Mouse (Mus musculus) gastrocnemius, postnatal 36 days (tissue): ENCODE results near the gene Pradc1. TPM values are rescaled to one million over a fixed set of nuclear protein-coding genes. Genes with fewer than 3 reads are reported as not detected.

ENCODE experiments used
- DNase-seq, 2 experiments: peaks; one replicate each; pipeline ENCODE4 v3.0.0; 2022
- intact Hi-C: fragments of 180-260 bp; cut with DNase I; formaldehyde crosslinking; loops from one replicate; pipeline ENCODE4 v1.15.1; 2025
- long read RNA-seq, 2 experiments: library from polyadenylated mRNA; stranded (forward); transcript quantifications; one replicate each; pipeline ENCODE4 v2.0.0; 2021
- total RNA-seq, 2 experiments: library from RNA; stranded (reverse); gene quantifications; 2 replicates each; pipeline ENCODE4 v1.2.3; 2021

Gene Pradc1
- 10 to 100 TPM in 1 of 2 experiments, 1 to 10 TPM in 1; 9.6 to 11.0 TPM for total RNA-seq
- long read RNA-seq, experiment 1, partial matches to known transcripts: 0 of 8 reads
- long read RNA-seq, experiment 1, other reads (novel, unspliced or antisense): 2 of 8 reads
- long read RNA-seq, experiment 2, transcript Pradc1-201 (5 exons, 1,038 nt): major isoform, 6 of 11 reads
- long read RNA-seq, experiment 2, partial matches to known transcripts: 0 of 11 reads
- long read RNA-seq, experiment 2, other reads (novel, unspliced or antisense): 3 of 11 reads

DNA sequence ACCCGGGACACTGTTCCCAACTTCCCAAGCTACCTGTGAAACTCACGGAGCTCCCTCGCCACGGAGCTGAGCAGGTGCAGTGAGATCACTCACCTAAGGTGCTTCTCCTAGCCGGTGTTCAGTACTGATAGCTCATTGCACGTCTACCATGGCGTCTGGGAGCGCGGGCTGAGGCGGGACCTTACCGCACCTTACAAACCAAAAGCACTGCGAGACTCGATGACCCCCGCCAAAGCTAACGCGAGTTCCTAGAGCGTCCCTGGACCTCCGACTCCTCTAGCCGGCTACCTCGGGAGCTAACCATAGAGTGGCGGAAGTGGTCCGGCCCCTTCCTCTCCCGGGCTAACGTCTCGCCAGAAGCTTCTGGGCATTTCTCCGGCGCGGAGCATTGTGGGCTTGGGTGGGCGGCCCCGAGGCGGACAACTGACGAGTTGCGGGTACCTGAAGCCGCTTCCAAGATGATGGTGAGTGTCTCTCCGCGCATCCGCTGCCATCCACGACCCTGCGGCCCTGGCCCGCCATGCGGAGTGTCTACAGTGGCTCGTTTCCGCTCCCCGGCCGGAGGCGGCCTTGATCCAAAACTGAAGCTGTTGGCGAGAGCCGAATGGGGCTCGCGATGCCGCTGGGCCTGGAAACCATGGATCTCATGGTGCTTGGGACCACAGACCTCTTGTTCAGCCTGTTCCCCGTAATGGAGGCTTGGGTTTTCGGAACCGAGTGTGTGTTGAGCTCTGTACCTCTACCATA lies at the start of gene Pradc1:
TSS of gene Pradc1 (minus strand) at position 307 of the 747 bp plus-strand sequence.
- DNase-seq: peak; percentile 95 to 97
- intact Hi-C loops: loop anchor here (5.0 kb wide), 1 partner anchor 510 kb away; the partner anchor contains the start of gene Dusp11

DNA sequence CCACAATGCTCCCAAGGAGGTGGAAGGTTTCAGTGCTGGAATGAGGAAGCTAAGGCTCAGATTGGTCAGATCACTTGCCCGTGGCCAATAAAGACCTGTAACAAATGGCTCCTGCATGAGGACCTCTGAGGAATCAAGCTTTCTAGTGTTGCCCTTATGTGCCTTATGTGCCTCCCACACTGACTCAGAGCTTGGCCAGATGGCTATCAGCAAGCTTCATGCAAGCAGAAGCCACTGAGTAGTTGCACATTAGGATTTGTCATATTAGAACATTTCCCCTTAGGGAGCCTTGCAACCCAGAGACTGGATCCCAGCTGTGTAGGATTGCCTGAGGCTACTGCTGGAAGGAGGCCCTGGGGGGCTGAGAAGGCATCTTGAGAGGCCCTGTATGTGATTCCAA lies 48.6 kb upstream of the Pradc1 start:
- no peak for DNase-seq
- intact Hi-C loops: no loop called here

DNA sequence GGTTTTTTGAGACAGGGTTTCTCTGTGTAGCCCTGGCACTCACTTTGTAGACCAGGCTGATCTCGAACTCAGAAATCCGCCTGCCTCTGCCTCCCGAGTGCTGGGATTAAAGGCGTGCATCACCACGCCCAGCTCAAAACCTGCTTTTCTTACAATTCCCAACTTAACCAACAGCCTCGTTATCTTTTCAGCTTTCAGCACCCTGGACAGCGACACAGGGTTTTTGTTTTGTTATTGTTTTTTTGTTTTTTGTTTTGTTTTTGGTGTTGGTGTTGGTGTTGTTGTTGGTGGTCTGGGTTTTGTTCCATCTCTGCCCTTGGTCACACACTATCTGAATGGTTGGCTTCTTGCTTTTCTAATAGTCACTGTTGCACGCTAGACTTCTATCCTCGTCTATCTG lies 46.4 kb upstream of the Pradc1 start:
- no peak for DNase-seq
- intact Hi-C loops: no loop called here

GRCm38 (mm10) chr6:85496976-85497375 lies 45.2 kb upstream of the Pradc1 start:
- intact Hi-C loops: no loop called here
- DNase-seq: no peak

DNA sequence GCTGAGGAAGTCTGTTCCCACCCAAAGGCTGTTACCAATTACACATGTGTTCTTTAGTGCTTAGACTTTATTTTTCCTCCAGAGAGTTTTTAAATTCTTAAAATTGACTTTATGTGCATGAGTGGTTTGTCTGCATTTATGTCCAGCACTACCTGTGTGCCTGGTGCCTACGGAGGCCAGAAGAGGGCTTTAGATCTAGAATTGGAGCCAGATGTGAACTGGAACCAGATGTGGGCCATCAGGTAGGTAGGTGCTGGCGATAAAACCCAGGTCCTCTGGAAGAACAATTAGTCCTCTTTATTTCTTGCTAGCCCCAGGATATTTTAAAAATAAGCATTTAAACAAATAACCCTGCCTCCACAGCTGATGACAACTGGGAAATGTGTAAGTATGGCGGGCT lies 39.8 kb upstream of the Pradc1 start:
- DNase-seq: no peak
- intact Hi-C loops: no loop called here

GRCm38 (mm10) chr6:85490252-85490651 lies 38.5 kb upstream of the Pradc1 start:
- DNase-seq: no peak
- intact Hi-C loops: no loop called here

DNA sequence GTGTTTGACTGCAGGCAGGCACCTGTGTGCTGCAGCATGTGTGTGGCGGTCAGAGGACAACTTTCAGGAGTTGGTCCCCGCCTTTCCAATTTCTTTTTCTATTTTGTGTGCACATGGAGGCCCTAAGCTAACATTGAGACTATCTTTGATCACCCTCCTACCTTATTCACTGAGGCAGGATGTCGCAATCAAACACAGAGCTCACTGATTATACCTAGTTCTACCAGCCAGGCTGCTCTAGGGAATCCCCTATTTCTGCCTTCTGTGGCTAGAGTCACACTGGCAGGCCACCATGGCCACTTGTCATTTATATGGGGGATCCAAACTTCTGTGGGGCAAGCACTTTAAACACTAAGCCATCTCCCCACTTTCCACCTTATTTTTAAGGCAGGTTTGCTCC lies 37.9 kb upstream of the Pradc1 start:
- no peak for DNase-seq
- intact Hi-C loops: no loop called here

- intact Hi-C loops: no loop called here
- DNase-seq: no peak
These were observed 36.7 kb upstream of the Pradc1 start for GRCm38 (mm10) chr6:85488510-85488909.

DNA sequence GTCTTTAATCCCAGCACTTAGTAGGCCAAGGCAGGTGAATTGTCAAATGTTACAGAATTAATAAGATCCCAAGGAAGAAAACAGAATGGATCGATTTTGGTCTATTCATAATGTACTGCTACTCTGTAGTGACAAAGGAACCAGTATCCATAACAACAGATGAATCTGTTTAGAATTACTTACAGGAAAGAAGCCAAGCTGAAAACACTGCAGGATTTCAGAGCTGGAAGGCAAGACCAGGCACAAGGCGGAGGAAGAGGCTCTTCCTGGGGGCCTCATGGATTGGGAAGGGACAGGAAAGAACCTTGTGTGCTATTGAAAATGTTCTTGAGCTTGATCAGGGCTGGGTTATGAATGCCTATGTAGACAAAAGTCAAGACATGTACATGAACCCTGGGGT lies 34.0 kb upstream of the Pradc1 start:
- DNase-seq: no peak
- intact Hi-C loops: no loop called here

DNA sequence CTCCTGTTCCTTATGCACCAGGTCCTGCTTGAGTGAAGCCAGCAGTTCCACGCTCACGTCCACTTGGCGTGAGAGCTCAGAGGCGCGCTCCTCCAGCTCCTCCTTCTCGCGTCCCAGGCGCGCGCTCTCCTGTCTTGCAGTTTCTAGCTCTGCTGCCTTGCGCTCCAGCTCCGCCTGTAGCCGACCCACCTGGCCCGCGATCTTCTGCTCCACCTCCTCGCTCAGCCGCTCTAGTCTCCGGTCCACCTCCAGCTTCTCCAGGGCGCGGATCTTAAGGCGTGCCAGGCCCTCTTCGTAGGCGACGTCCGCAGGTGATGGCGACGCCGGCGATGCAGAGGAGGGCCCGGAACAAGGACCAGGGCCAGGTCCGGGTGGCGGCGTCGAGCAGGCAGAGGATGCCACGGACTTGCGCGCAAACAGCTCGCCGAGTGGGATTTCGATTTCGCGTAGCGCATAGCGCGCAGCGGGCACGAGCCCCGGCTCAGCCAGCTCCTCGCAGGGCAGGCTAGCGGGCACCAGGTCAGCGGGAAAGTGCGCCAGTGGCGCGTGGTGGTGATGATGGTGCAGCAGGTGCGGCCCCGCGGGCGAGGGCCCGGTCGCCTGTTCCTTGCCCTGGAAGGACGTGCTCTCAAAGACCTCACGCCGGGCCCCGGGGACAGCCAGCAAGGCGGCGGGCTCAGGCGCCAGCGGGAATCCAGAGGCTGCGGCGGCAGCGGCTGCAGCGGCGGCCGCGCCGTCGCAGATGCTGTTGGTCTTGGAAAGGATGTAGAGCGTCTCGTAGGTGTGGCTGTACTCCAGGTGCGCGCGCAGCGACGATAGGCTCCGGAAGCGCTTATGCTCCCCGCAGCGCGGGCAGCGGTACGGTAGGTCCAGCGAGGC lies 32.3 kb upstream of the Pradc1 start:
- intact Hi-C loops: no loop called here
- DNase-seq: no peak

DNA sequence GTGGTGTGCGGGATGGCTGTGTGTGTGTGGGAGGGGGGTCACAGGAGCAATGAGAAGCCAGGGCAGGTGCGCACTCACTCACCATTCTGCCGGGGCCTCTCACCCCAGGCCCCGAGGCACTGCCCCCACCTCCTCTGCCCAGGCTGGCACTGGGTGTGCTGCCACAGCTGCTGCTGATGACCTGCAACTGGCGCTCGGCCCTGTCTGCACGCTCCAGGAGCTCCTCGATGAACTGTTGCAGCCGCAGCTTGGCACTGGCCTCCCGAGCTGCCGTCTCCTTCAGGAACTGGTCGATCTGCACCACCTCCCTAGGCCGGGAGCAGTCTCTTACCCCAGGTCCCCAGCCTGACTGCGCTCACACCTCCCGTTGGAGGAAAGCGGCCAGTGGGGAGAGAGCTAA lies 28.9 kb upstream of the Pradc1 start:
- intact Hi-C loops: no loop called here

DNA sequence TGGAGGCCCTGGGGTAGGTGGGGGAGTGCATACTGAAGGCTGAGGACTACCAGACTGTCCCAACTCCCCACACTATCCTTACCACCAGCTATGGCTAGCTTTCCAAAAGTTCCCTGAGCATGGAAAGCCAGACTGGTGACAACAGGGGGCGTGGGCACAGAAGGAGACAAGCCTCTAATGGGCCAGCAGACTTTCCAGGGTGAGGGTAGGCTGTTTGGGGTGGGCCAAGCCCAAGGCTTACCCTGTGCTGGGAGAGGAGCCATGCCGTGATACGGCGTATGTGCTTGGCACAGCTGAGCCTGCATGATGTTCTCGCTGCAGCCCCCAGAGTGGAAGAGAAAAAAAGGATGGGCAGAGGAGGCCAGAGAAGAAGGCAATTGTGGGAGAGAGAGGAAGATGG lies 28.2 kb upstream of the Pradc1 start:
- no peak for DNase-seq
- intact Hi-C loops: no loop called here

More for the DNA sequence above, 28.9 kb upstream of the Pradc1 start:
- no peak for DNase-seq

GRCm38 (mm10) chr6:85478416-85478815 lies 26.6 kb upstream of the Pradc1 start:
- intact Hi-C loops: no loop called here
- no peak for DNase-seq

DNA sequence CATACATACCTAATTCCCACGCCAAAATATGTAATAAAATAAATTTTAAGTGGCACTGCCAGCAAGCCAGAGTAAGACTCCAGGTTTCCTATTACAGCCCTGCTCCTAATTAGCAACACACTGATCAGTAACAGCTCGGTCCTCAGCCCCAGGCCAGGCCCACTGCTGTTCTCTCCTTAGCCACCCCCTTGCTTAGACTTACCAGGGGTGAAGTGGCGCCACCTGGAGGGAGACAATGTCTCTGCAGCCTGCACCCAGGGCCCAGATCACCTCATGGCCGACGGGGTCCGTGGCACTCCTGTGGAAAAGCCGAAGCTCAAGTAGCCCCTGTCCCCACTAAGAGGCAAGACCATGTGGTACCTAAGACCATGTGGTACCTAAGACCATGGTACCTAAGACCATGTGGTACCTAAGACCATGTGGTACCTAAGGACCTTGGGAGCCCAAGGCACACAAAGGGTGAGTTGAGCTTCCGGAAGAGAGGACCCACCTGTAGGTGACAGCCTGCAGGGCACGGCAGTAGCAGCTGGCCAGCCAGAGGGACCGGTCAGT lies 25.7 kb upstream of the Pradc1 start:
- no peak for DNase-seq
- intact Hi-C loops: no loop called here

DNA sequence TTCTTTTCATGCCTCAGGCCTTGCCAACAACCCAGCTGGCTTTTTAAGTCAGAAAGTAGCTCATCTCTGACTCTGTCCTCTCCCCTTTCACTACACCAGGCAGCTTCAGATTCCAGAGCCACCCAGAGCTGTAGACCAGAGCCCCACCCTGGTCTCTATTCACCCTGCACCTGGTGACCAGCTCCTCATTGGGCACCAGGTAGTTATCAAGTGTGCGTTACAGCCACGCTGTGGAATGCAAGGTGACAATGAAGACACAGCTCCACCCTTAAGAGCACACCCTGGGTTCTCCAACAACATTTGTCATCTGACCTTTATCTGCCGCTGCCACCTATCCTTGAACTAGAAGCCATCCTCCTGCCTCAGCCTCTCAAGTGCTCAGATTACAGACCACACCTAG lies 23.8 kb upstream of the Pradc1 start:
- no peak for DNase-seq
- intact Hi-C loops: no loop called here

DNA sequence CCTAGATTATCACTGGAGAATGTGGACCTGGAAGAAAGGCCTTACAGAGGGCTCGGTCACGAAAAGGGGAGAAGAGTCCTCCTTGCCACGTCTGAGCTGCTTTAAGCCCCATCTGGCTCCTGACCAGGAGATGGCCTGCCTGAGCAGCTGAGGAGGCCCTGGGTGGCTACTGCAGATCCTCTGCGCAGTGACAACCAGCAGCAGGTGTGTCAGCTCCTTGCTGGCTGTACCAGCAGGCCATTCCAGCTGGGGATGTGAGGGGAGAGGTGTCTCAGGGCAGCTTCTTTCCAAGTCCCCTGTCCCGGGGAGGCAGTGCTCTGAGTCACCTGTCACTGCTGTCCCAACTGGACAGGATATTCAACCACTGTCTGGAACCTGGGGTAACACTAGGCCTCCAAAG lies 20.8 kb upstream of the Pradc1 start:
- intact Hi-C loops: no loop called here
- no peak for DNase-seq

- no peak for DNase-seq
- intact Hi-C loops: no loop called here
These were observed 20.2 kb upstream of the Pradc1 start for GRCm38 (mm10) chr6:85471962-85472361.

DNA sequence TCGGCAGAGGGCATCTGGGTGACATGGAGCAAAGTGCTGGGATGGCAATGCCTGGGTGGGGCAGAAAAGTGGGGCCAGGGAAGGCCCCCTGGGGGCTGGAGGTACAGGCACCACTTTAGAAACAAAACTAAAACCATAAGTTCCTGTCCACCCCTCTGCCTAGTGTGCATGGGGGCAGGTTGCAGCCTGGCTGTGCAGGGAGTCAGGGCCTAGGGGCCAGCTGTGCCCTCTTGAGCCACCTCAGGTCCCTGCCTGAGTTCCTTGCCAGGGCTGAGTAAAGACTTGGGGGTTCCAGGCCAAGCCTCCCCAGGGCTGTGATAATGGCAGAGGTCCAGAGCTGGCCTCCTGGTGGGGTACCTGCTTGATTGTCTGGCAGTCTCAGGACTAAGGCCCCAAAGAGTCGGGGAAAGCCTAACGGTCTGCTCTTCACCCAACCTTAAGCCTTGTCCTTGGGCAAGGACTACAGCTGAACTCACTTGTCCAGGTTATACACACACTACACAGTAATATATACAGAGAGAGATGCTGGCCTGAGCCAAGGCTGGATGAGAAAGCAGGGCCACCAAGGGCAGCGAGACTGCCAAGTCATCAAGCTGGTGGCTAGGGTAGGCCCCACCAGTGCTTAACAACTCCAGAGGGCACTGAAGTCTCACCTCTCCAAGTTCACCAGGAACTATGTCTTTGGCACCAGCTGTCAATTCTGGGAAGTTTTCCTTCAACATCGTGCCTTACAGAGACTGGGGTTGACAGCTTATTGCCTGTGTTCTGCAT lies 18.1 kb upstream of the Pradc1 start:
- DNase-seq: no peak
- intact Hi-C loops: no loop called here

GRCm38 (mm10) chr6:85465381-85465780 lies 13.6 kb upstream of the Pradc1 start:
- intact Hi-C loops: no loop called here
- DNase-seq: no peak

DNA sequence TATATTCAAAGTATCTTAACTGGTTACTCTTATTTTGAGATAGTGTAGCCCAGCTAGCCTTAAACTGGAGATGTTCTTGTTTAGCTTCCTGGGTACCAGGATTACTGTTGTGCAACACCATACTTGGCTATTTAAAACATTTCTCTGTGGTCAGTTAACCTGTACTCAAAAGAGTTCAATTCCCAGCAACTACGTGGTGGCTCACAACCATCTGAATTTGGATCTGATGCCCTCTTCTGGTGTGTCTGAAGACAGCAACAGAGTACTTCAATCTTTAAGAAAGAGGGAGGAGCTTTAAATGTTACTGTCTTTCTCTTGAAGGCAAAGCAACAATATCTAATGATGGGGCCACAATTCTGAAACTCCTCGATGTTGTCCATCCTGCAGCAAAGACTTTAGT lies 7.9 kb upstream of the Pradc1 start:
- no peak for DNase-seq
- intact Hi-C loops: no loop called here
